Mouse (Mus musculus): Measurements from ENCODE around the gene Fabp3.

Fabp3 gene

DNA sequence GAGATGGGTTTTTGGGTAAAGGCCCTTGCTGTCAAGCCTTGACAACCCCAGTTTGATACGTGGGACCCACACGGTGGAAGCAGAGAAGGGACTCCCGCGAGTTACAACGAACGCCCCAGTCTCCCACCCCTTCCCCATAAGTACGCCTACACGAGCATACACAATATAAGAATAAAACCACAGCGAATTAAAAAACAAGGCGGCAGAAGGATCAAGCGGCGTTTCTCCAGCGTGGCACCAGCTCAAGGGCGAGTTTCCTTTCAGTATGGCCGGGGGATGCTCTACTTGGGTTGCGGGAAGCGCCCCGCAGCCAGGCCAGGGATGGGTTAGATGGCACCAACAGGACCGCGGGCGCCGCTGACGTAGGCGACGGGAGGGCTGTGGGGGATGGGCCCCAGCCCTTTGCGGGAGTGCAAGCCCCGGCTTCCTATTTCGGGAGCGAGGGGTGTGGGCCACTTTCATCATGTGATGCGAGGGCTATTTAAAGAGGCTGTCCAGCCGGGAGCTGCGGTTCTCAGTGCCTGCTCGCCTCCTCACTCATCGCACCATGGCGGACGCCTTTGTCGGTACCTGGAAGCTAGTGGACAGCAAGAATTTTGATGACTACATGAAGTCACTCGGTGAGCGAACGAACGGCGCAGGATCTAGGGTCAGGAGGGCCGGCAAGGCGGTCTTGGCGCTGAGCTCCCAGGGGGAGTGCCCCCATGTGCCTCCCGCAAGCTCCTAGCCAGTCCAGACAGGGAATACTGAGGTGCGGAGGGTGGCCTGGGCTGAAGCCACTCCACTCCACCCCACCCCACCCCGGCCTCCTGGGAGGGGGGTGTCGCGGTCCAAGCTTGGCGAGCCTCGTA, at the start of gene Fabp3, which contains the start of gene Gm10570:
Gene Fabp3 (plus strand): TSS at position 365 of the 851 bp plus-strand sequence.
Gene Gm10570 (minus strand): TSS at position 444 of the 851 bp plus-strand sequence.
- DNase-seq (ENCODE audit: low spot score in 2 of 2): peak; percentile 27 to 41

DNA sequence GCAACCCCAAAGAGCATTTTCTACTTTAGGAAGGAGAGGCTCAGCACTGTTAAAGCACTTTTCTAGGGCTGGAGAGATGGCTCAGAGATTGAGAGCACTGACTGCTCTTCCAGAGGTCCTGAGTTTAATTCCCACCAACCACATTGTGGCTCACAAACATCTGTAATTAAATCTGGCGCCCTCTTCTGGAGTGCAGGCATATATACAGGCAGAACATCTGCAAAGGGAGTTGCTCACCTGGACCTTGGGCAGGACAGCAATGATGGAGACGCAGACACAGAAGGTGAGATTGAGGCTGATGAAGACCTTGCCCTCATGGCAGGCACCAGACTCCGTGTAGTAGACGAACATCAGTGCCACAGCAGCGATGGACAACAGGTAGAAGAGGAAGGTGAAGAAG, 48.0 kb upstream of the Fabp3 start:
- DNase-seq (ENCODE audit: low spot score in 2 of 2): no peak

DNA sequence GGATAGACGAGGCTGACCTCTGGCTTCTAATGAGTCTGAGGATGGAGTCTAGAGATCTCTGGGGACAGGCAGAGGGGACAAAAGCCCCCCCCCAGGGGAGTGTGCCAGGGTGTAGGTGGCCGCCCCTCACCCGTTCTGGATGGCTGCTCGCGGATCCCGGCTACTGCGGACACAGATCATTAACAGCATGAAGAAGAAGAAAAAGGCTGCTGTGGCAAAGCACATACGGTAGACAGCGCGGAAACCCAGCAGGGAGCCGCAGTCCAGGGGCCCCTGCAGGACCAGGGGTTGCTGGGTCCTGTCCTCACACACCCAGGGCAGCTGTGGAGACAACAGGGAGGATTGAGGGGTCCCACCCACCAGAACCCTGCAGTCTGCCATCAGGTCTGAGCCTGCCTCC, 44.3 kb upstream of the Fabp3 start:
- no peak for DNase-seq (ENCODE audit: low spot score in 2 of 2)

DNA sequence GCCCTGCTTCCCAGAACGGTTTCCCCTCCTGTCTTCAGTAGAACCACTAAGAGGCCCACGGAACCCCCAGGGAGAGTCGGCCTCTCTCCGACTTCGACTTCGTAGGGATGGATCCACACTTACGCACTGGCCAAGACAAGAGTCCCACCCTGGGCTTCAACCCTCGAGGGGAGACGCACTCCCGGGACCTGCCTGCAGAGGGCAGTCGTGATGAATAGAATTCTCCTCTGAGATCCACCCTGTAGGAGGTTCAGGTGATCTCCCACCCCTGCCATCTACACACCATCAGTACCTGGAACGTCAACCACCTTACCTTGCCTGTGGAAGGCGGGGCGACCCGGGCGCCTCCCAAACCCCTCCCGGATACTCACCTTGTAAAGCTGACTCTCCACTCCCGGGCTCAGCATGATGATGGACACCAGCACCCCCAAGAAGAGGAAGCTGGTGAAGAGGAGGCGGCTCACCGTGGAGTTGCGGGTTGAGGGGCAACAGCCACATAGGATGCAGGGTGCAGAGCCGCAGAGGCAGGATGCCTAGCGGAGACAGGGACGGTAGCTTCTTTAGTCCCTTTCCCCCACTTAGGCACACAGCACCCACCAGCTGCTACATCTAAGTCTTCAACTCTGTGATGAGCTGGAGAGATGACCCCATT, 43.6 kb upstream of the Fabp3 start:
- peak in 1 of 2 experiments; percentile 75 for DNase-seq (ENCODE audit: low spot score in 2 of 2)

DNA sequence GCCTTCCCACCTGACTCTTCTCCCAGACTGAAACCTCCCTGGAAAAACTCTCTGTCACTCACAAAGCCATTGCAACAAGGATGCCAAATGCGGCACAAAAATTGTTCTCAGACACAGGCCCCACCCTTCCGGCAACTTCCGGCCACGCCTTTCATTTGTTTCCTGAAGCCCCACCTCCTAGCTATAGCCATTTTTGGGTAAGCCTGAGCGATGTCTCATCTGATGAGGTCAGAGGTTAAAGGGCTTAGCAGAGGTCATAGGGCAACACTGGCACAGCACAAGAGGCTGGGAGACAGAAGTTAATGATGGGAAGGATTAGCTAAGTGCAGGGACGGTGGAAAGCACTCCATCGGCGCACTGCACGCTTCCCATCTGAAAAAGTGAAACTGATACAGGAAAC, 41.8 kb upstream of the Fabp3 start:
- DNase-seq (ENCODE audit: low spot score in 2 of 2): no peak

DNA sequence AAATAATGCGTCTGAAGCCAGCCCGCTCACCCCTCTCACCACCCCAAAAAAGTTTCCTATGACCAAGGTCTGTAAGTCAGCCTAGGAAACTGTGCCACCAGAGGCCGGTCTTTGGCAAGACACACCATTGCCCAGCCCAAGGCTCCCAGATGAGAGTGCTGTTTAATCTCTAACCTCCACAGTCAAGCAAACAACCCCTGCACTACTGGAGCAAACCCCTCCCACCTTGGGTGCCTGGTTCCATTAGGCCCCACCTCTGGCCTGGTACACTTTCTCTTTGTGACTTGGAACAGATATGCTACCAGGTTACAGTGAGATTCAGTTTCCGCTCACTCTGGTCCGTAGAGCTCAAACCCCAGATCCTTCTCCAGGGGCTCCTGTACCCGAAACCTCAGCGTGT, 41.3 kb upstream of the Fabp3 start:
- DNase-seq (ENCODE audit: low spot score in 2 of 2): peak in 1 of 2 experiments; percentile 29

DNA sequence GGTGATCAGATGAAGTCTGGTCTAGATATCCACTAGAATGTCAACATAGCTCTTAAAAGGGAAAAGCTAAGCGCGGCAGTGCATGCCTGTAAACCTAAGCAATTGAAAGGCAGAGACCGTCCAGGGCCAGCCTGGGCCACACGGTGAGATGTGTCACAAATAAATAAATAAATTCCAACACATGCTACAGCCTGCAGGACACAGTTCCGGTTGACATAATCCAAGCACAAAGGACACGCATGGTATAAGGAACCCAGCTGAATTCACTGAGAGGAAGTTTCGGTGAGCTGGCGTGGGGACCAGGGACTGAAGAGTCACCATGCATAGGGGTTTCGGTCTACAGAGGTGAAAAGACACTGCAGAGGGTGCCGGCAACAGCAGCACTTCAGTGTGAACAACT, 39.7 kb upstream of the Fabp3 start:
- DNase-seq (ENCODE audit: low spot score in 2 of 2): peak in 1 of 2 experiments; percentile 49

DNA sequence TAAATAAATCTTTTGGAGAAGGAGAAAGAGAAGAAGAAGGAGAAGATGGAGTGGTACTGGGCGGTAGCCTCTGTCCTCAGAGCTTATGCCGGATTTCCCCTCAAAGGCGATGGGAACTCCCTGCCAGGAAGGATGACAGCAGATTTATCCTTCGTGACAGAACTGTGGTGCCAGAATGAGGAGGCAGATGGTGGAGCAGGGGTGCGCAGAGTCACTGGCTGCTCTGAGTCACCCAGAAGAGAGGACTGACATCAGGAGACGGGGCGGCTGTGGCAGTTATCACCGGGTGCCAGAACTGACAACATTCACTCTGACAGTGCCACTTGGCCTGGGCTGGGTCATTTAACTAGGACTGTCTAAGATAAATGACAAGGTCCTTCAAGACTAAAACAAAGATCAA, 38.3 kb upstream of the Fabp3 start:
- DNase-seq (ENCODE audit: low spot score in 2 of 2): no peak

DNA sequence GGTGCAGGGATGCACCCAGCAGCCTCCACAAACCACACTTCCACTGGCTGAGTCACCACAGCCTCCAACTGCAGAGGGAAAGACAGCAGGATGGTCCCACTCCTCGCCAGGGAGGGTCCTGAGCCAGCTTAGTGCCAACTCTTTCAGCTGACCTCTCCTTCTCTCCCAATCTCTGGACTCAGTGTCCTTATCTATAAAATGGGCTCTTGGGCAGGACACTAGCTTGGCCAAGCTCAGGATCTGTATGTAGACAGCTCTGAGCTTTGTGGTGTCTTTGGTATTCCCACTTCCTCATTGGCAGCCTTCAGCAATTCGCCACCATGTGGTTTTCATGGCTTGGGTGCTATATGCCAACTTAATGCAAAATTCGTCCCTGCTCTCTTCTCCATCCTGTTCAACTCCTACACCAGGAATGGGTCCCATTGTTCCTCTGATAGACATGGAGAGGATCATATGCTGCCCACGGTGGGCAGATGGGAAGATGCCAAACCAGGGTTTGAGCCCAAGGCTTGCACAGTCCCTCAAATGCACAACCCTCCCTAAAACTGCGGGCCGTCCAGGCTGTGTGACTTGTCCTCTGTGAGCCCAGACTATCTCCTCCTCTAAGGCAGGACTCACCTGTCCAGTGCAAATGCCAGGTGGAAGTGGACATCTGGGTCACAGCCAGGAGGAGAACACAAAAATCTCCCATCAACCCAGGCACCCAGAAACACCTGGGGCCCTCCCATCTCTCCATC, 37.6 kb upstream of the Fabp3 start:
- no peak for DNase-seq (ENCODE audit: low spot score in 2 of 2)

DNA sequence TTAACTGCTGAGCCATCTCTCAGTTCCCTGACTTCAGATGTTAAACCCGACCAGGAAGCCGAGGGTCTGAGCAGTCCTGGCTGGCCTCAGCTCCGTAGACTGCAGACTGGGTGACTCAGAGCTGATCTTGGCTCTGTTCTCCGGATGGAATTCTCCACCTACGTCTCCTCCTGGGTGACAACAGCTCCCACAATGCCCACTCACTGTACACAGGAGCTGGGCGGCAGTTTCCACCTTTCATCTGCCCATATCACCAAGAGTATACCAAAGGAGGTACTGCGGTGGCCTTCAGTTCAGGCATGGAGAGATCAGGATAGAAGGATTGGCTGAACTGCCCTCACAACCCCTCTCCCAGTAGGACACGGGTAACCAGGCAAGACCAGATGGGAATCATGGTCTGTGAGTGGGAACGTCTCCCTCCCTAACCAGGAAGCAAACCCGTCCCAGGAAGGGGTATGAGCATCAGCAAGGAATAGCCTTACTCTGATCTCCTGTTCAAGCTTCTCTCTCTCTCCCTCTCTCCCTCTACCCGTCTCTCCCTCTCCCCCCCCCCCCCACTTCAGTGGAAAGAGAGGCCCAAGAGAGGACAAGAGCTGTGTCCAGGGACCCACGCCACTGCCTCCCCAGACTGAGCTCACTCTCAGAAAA, 34.6 kb upstream of the Fabp3 start:
- peak; percentile 30 to 49 for DNase-seq (ENCODE audit: low spot score in 2 of 2)

DNA sequence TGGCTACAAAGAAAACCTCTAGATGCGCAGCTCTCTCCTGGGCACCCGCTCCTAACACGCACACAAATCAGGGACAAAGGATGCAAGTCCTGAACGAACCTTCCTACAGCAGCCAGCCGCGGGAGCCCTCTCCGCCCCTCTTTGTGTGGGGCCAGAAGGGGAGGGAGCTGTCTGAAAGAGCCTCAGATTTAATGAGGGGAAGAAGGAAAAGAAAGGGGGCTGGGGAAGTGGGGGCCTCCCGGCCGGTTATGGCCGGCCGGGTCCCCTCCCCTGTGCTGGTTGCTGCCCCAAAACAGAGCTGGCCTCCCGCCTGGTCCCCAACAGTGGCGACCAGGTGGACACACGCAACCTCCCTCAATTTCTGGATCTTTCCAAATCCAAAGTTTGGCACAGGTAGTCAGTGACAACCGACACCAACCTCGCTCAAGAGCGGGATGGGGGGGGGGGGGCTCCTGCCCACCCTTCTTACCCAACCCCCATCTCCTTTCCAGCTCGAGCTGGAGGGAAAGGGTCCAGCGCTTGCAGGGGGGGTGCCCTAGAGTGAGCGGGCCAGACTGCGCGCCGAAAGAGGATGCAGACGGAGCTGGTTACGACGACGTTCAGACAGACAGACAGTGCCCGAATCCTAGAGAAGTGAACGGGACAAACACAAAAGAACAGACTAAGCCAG, 33.9 kb upstream of the Fabp3 start:
- peak in 1 of 2 experiments; percentile 36 for DNase-seq (ENCODE audit: low spot score in 2 of 2)

DNA sequence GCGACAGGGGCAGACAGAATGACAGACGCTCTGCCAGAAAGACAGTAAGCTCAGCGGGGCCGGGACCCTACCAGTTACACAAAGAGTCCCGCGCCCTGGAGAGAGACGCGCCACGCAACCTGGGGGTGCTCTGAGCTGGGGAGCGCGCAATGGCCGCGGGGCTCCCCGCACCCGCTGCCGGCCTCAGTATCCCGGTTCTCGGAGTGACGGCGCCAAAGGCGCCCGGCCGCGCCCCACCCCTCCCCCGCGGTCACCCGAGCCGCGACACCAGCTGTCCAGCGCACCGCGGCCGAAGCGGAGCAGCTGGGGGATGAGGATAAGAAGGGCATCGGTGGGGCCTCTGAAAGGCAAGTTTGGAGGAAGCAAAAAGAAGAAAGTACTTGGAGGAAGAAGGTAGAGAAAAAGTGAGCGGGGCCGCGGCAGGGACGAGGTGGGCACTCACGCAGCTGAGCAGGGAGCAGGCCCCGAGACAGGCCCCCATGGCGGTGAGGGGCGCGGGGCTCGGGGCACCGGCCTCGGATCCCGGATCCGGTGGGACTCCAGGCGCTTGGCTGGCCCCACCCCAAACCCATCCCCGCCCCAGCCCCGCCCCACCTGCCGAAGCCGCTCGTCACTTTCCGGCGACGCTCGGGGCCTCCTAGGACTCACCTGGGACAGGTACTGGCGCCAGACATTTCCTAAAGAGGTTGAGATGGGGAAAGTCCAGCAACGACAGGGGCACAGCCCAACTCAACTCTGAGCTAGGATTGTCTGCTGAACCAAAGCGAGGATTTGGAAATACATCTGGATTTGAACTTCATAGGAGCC, 33.2 kb upstream of the Fabp3 start:
- DNase-seq (ENCODE audit: low spot score in 2 of 2): peak; percentile 42 to 74

DNA sequence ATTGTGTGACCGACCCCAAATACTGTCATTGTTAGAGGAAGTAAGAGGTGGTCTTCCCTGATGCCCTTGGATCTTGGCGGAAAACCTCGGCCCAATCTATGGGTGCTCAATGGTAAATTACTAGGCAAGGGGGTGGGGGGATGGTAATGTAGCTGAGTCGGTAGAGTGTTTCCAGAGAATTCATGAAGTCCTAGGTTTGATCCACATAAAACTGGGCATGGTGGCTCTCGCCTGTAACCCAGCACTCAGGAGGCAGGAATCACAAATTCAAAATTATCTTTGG, 32.6 kb upstream of the Fabp3 start:
- no peak for DNase-seq (ENCODE audit: low spot score in 2 of 2)

DNA sequence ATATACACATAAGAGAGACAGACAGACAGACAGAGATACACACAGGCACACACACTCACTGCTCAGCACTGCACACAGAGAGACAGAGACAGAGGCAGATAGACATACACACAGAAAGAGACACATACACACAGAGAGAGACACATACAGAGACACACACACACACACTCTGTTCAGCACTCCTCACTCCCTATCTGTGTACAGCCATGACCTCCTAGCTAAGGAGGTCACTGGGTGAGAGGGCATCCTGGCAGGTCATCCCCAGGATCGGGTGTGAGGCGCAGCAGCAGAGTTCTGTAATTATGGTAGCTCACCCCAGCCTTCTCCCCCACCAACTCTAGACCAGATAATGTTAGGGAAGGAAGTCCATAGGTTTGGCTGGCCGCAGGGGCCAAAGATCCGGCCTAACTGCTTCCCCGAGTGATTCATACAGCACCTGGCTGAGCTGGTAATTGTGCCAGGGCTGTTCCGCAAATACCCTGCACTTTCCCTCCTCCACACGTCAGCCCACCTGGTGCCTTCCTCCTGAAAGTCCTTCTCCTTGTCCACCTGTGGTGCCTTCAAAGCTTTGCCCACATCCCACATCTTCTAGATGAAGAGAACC, 31.7 kb upstream of the Fabp3 start:
- peak; percentile 25 to 42 for DNase-seq (ENCODE audit: low spot score in 2 of 2)

DNA sequence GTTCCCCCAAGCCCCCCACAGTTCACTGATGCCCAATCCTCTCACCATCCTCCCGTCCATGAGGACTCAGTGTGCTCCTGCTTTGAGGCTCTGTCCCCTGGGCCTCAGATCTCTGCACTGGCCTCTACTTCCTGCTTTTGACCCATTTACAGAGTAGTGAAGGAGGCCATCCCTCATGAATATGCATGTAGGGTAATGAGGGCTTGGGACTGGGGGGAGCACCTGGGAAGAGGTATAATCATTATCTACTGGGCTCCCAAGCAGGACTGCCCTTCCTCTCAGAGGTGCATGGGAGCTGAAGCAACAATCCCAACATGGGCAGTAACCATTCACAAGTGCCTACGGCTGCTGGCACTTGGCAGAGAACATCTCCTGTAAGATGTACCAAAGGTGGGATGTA, 29.3 kb upstream of the Fabp3 start, which contains the start of gene Serinc2:
Gene Serinc2 (minus strand): TSS at position 101 of the 400 bp plus-strand sequence.
- DNase-seq (ENCODE audit: low spot score in 2 of 2): no peak

DNA sequence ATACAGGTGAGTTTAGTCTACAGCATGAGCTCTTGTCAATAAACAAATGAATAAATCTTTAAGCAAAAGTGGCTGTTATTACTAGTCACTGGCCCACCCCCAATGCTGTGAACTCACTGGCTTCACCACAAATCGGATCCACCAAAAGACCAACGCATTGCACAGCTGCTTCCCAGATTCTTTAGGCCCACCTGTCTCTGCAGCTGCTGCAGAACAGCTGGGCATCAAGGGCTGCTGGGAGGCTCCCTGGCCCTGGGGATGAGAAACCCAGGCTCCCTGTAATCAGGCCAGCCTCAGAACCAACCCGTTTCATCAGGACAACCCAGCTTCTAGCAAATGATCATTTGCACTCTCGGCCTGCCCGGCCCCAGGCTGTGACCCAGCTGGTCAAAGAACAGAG, 25.5 kb upstream of the Fabp3 start:
- DNase-seq (ENCODE audit: low spot score in 2 of 2): no peak

DNA sequence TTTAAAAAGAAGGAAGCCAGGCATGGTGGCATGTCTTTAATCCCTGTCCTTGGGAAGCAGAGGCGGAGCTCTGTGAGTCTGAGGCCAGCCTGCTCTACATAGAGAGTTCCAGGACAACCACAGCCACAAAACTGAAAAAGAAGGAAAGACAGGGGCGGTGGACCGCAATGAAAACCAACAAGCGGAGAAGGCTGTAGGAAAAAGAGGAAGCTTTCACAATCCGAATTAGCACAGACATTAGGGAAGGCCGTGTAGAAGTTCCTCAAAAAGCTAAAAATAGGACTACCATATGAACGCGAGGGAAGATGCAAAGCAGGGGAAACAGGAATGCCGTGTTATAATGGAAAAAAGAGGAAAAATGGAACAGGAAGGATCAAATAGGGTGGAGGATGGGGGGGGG, 24.6 kb upstream of the Fabp3 start:
- DNase-seq (ENCODE audit: low spot score in 2 of 2): no peak

DNA sequence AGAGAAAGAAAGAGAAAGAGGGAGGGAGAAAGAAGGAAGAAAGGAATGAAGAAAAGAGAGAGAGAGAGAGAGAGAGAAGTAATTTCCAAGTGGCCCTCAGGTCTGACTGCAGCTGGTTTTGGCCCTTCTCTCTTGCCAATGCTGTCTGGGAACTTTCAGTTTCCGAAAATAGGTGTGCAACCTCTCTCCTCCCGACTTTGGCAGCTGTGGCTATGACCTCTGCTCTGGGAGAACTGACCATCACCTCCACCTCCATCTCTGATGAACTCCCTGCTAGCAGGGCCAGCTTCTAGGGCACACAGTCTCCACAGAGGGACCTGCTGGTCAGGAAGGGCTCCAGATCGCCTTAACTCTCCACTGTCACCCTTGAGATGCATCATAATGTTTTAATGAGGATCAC, 21.9 kb upstream of the Fabp3 start:
- DNase-seq (ENCODE audit: low spot score in 2 of 2): no peak

DNA sequence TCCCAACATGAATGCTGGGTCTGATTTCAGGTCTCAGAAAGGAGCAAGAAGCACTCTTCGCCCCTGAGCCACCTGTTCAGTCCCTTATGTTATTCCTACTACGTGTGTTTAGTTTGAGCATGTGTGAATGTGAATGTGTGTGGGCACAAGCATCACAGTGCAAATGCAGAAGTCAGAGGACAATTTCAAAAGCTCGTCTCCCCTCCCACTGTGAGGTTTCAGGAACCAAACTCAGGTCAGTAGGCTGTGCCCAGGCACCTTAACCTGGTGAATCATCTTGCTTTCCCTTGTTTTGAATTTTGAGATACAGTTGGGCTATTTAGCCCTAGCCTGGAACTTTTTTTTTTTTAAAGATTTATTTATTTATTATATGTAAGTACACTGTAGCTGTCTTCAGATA, 18.6 kb upstream of the Fabp3 start:
- no peak for DNase-seq (ENCODE audit: low spot score in 2 of 2)

DNA sequence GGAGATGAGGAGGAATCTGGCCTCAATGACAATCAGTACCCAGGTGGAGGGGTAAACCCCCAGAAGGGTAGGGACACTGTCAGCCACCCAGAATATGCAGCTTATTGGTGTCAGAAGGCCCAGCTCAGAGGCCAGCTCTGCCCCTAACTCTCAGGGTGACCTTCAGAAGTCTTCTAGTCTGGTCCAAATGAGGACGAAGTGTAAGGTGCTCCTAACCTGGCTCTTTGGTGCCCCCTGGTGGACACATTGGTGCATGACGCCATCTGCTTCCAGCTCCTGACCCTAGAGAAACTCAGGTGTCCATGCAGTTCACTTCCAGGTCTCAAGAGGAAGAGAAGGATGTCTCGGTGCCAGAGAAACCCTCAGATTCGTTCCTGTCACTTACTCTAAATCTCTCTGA, 16.1 kb upstream of the Fabp3 start:
- peak; percentile 34 to 72 for DNase-seq (ENCODE audit: low spot score in 2 of 2)

All from urinary bladder, adult 18-20 months (tissue).